Mouse (Mus musculus) adrenal gland, postnatal 0 days (tissue): ENCODE results near the gene Nlrp2. TPM values are rescaled to one million over a fixed set of nuclear protein-coding genes. Genes with fewer than 3 reads are reported as not detected.

Experiments
- polyA plus RNA-seq: library from polyadenylated mRNA; unstranded; fragments of >200 nt; fragmentation: Nextera tagmentation; extraction: Ambion mirVana; gene quantifications from 2 replicates; pipeline ENCODE4 v1.2.1, GENCODE M21; 2015

The Nlrp2 gene
- polyA plus RNA-seq = not detected in 2 replicates

DNA sequence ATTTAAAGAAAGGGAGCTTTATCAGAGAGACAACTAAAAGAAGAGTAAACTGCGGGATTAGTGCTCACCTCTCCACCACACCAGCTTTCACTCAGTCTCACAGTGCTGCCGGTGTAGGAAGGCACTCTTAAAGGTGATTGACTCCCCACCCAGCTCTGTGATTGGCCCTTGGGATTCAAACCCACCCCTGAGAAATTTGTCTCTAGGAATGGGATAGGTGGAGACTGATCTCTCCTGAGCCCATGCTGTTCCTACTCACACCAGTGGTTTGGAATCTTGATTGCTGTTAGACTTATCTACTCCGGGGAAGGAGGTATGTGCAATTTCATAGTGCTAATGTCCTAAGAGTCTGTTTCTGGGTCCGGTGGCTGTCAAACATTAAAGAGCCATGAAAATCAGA is at the start of gene Nlrp2:
TSS of gene Nlrp2 (minus strand) at position 101 of the 400 bp plus-strand sequence.

DNA sequence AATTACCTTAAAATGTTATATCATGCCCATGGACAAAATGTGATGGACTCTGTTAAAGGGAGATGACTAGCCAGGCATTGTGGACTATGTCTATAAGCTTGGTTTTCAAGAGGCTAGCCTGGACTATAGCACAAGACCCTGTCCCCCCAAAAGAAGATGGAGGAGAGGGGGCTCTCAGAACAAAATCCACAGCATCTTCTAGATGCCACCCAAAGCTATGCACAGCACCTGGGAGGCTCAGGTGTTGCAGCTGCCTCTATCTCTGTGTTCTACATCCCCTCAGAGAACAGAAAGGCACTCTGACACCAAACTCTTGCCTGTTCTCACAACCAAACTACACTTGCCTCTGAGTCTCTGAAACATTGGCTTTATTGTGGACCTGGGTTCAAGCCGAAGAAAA is 598 bp downstream of the Nlrp2 start, which contains the start of gene Gm5065:
TSS of gene Gm5065 (plus strand) at position 301 of the 400 bp plus-strand sequence.

Other genes starting within 250 kb of the Nlrp2 start
- not detected in 2 replicates for gene Rfpl4, start 234.1 kb downstream of the Nlrp2 start, polyA plus RNA-seq
- gene Rasl2-9, start 225.1 kb downstream of the Nlrp2 start, polyA plus RNA-seq = 1.4 and 1.7 TPM in 2 replicates
- gene Vmn1r55, start 201.4 kb downstream of the Nlrp2 start, polyA plus RNA-seq = not detected in 2 replicates
- gene Vmn1r56, start 154.3 kb downstream of the Nlrp2 start, polyA plus RNA-seq = not detected in 2 replicates
- gene Vmn1r57, start 132.5 kb downstream of the Nlrp2 start, polyA plus RNA-seq = not detected in 2 replicates
- not detected in 2 replicates for gene Gm5065, start 498 bp downstream of the Nlrp2 start, polyA plus RNA-seq
- not detected in 2 replicates for gene Vmn1r58, start 62.4 kb upstream of the Nlrp2 start, polyA plus RNA-seq
- gene Vmn1r59, start 105.7 kb upstream of the Nlrp2 start, polyA plus RNA-seq = not detected in 2 replicates
- gene Vmn2r28, start 142.9 kb upstream of the Nlrp2 start, polyA plus RNA-seq = not detected in 2 replicates
- not detected in 2 replicates for gene Vmn1r60, start 196.3 kb upstream of the Nlrp2 start, polyA plus RNA-seq